Mouse (Mus musculus): ENCODE results near the gene Stxbp5. TPM values are rescaled to one million over a fixed set of nuclear protein-coding genes. Genes with fewer than 3 reads are reported as not detected.

The Stxbp5 gene
- polyA plus RNA-seq, 1 experiment from 2014 or later: 9.8 TPM

DNA sequence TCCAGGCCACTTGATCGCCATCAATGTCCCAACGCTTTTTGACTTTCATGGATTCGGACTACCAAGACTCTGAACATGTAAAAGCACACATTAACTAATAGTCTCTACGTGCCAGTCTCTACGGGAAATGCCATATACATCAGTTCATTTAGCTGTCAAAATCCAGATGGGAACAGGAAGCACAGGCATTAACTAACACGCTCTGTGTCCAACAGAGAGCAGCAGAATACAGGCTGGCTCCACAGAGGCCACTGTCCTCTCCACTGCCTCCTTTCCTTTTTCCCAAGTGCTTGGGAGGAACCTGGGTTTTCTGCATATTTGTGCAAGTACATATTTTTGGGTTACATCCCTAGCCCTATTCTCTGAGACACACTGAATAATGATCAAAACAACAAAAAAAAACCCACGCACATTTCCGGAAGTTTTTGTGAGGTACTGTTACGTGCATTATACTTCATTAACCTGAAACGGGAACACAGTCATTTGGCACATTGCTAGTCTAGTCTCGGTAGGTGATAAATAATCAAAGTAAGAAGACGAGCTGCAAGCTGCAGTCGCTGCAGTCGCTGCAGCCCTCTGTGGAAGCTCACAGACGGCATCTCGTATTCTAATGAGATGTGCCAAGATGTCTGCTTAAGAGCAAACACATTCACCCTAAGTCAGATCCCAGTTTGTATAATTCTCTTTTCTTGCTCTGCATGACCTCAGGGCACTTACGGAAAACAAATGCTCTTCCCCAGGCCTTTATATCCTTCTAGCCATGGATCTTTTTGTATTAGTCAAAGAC is 33.9 kb downstream of the Stxbp5 start:
- Histone ChIP-seq H3K4me2 (ENCODE audit: low read length) (no peak overlapping the region), H3K27me3 (ENCODE audit: control insufficient read depth, insufficient read depth, low read depth, low read length) (no peaks in the 10 kb centered on the region), H3K9ac (ENCODE audit: low read depth, low read length) (no peak overlapping the region), H3K4me3 (ENCODE audit: low read depth, low read length) (no peak overlapping the region), H3K27ac (ENCODE audit: low read length) (no peak overlapping the region), H3K9me3 (replicated peaks; ENCODE audit: control insufficient read depth, low read length, poor library complexity, severe bottlenecking) (no peaks in the 10 kb centered on the region), H3K36me3 (ENCODE audit: control insufficient read depth, insufficient read depth, low read length) (no peaks in the 10 kb centered on the region), H3K4me1 (ENCODE audit: control insufficient read depth, insufficient read depth, low read length) (no peaks in the 10 kb centered on the region)
- WGBS: 70% methylated on average over 17 of the region's 17 CpGs
- no peak for ATAC-seq

DNA sequence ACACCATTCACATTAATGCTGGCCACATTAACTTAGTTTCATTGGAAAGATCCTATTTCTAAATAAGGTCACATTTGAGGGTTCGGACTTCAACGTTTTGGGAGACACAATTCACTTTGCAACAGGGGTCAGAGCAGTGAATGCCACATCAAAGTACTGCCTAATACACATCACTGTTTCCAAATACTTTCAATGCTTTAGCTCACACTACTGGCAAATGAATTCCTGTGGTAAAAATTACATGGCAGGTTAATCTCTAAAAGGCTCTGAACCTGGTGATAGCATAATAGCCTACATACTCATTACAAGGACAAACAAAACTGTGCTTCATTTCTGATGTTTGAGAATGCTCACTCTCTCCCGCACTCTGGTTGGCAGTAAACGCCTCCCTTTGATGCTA is 40.9 kb downstream of the Stxbp5 start:
- Histone ChIP-seq H3K27me3 (ENCODE audit: control insufficient read depth, insufficient read depth, low read depth, low read length) (no peaks in the 10 kb centered on the region), H3K27ac (ENCODE audit: low read length) (no peak overlapping the region), H3K9me3 (replicated peaks; ENCODE audit: control insufficient read depth, low read length, poor library complexity, severe bottlenecking) (no peaks in the 10 kb centered on the region), H3K9ac (ENCODE audit: low read depth, low read length) (no peak overlapping the region), H3K4me3 (ENCODE audit: low read depth, low read length) (no peak overlapping the region), H3K4me1 (ENCODE audit: control insufficient read depth, insufficient read depth, low read length) (peaks cover 6% of the 10 kb centered on the region; the same call in 1 of the 2 replicates), H3K4me2 (ENCODE audit: low read length) (no peak overlapping the region), H3K36me3 (ENCODE audit: control insufficient read depth, insufficient read depth, low read length) (no peaks in the 10 kb centered on the region)
- ATAC-seq: no peak
- 65% methylated on average over 4 of the region's 4 CpGs for WGBS

DNA sequence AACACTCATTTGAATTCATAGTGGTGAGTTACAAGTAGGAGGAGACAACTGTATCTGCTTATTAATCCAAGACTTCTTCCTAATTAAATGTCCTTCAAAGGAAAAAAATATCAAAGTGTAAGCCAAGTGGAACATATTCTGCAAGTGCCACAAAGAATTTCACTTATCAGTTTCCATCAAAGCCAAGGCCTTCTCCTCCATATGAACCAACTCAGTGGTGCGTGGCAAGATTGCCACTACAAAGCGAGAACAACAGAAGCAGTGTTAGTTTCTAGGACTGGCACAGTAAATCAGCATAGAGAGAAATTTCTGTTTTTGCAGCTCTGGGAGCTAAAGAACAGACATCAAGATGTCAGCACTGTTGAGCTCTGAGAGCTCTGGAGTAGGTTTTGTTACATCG is 41.4 kb downstream of the Stxbp5 start:
- H3K9me3 ChIP-seq (replicated peaks; ENCODE audit: control insufficient read depth, low read length, poor library complexity, severe bottlenecking): no peaks in the 10 kb centered on the region
- no peaks in the 10 kb centered on the region for H3K36me3 ChIP-seq (ENCODE audit: control insufficient read depth, insufficient read depth, low read length)
- WGBS: 74% methylated on average over 3 of the region's 3 CpGs
- no peak overlapping the region for H3K27ac ChIP-seq (ENCODE audit: low read length)
- H3K4me2 ChIP-seq (ENCODE audit: low read length): no peak overlapping the region
- no peak overlapping the region for H3K4me3 ChIP-seq (ENCODE audit: low read depth, low read length)
- H3K9ac ChIP-seq (ENCODE audit: low read depth, low read length): no peak overlapping the region
- ATAC-seq: no peak
- peaks cover 6% of the 10 kb centered on the region; the same call in 1 of the 2 replicates for H3K4me1 ChIP-seq (ENCODE audit: control insufficient read depth, insufficient read depth, low read length)
- H3K27me3 ChIP-seq (ENCODE audit: control insufficient read depth, insufficient read depth, low read depth, low read length): no peaks in the 10 kb centered on the region

DNA sequence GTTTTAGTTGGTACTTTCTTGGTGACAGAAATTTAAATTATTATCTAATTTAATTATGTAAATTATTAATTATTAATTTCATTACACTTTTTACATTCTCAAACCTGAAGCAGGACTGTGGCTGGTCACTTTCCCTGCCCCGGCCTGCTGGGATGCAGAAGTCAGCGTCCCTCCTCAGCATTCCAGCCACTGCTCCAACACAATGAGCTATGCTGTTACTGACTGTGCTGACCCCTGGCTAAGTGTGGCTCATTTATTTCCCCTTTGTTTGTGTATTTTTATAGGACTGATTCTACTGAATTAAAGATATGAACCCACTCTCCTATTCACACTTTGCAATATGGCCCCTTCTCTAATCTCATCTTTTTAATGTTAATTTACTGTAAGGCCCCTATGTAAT is 43.0 kb downstream of the Stxbp5 start:
- Histone ChIP-seq H3K27me3 (ENCODE audit: control insufficient read depth, insufficient read depth, low read depth, low read length) (no peaks in the 10 kb centered on the region), H3K36me3 (ENCODE audit: control insufficient read depth, insufficient read depth, low read length) (no peaks in the 10 kb centered on the region), H3K9ac (ENCODE audit: low read depth, low read length) (no peak overlapping the region), H3K9me3 (replicated peaks; ENCODE audit: control insufficient read depth, low read length, poor library complexity, severe bottlenecking) (no peaks in the 10 kb centered on the region), H3K4me2 (ENCODE audit: low read length) (no peak overlapping the region), H3K27ac (ENCODE audit: low read length) (no peak overlapping the region), H3K4me3 (ENCODE audit: low read depth, low read length) (no peak overlapping the region), H3K4me1 (ENCODE audit: control insufficient read depth, insufficient read depth, low read length) (peaks cover 6% of the 10 kb centered on the region; the same call in 1 of the 2 replicates)
- ATAC-seq: no peak
- 62% methylated on average over 2 of the region's 2 CpGs for WGBS

DNA sequence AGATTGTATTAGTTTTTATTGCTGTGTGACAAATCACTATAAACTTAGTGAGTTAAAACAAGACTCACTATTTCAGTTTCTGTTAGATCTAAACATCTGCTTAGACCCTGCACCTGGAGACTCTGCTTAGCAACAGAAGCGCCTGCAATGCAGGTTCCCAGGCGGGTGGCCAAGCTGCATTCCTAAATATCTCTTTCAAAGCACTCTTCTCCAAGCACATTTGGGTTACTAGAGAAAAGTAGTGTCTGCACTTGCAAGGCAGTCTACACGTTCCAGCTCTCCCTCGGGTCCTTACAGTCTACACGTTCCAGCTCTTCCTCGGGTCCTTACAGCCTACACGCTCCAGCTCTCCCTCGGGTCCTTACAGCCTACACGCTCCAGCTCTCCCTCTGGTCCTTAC is 44.1 kb downstream of the Stxbp5 start:
- H3K27me3 ChIP-seq (ENCODE audit: control insufficient read depth, insufficient read depth, low read depth, low read length): no peaks in the 10 kb centered on the region
- no peak overlapping the region for H3K9ac ChIP-seq (ENCODE audit: low read depth, low read length)
- no peak overlapping the region for H3K4me3 ChIP-seq (ENCODE audit: low read depth, low read length)
- ATAC-seq: no peak
- H3K9me3 ChIP-seq (replicated peaks; ENCODE audit: control insufficient read depth, low read length, poor library complexity, severe bottlenecking): no peaks in the 10 kb centered on the region
- H3K27ac ChIP-seq (ENCODE audit: low read length): no peak overlapping the region
- no peaks in the 10 kb centered on the region for H3K36me3 ChIP-seq (ENCODE audit: control insufficient read depth, insufficient read depth, low read length)
- no peak overlapping the region for H3K4me2 ChIP-seq (ENCODE audit: low read length)
- peaks cover 6% of the 10 kb centered on the region; the same call in 1 of the 2 replicates for H3K4me1 ChIP-seq (ENCODE audit: control insufficient read depth, insufficient read depth, low read length)
- whole genome bisulfite sequencing: 75% methylated on average over 9 of the region's 9 CpGs

DNA sequence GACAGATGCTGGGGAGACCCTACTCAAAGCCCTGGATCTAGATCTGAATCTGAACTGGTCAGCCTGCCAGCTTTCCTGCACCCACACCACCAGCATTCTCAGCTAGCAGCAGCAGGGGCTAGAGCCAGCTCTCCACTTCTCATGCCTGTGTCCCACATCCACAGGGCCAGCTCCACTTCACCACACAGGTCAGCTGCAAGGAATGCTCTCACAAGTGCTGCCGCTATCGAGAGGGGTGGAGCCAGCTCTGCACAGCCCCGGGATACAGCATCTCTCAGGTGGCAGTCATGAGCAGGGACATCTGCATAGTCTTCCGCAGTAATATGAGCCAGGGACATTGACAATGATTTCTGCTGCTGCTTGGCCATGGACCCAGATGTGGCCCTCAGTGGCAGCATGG is 54.5 kb downstream of the Stxbp5 start:
- H3K4me2 ChIP-seq (ENCODE audit: low read length): no peak overlapping the region
- no peaks in the 10 kb centered on the region; the same call in 1 of the 2 replicates for H3K4me1 ChIP-seq (ENCODE audit: control insufficient read depth, insufficient read depth, low read length)
- H3K4me3 ChIP-seq (ENCODE audit: low read depth, low read length): no peak overlapping the region
- peaks cover 2% of the 10 kb centered on the region; the same call in 1 of the 2 replicates for H3K36me3 ChIP-seq (ENCODE audit: control insufficient read depth, insufficient read depth, low read length)
- ATAC-seq: no peak
- no peak overlapping the region for H3K9ac ChIP-seq (ENCODE audit: low read depth, low read length)
- H3K27ac ChIP-seq (ENCODE audit: low read length): no peak overlapping the region
- H3K27me3 ChIP-seq (ENCODE audit: control insufficient read depth, insufficient read depth, low read depth, low read length): no peaks in the 10 kb centered on the region
- no peaks in the 10 kb centered on the region for H3K9me3 ChIP-seq (replicated peaks; ENCODE audit: control insufficient read depth, low read length, poor library complexity, severe bottlenecking)
- 97% methylated on average over 4 of the region's 4 CpGs for WGBS

DNA sequence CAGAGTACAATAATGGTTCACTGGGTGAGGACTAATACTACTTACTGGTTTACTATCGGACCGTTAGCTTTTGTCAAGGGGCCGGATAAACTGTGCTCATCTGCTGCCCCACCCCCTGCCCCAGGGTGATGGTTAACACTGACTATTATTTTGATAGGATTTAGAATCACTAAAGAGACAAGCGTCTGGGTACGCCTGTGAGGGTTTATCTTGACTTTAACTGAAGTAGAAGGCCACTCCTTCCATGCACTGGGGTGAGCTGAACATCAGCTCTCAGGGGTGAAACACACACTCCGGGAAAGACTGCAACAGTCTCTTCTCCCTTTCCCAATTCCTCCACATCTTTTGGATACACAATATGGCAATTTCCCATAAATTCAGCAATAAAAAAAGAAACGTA is 61.5 kb downstream of the Stxbp5 start:
- Histone ChIP-seq H3K4me1 (ENCODE audit: control insufficient read depth, insufficient read depth, low read length) (no peaks in the 10 kb centered on the region; the same call in 1 of the 2 replicates), H3K4me3 (ENCODE audit: low read depth, low read length) (no peak overlapping the region), H3K36me3 (ENCODE audit: control insufficient read depth, insufficient read depth, low read length) (peaks cover 5% of the 10 kb centered on the region), H3K4me2 (ENCODE audit: low read length) (no peak overlapping the region), H3K27me3 (ENCODE audit: control insufficient read depth, insufficient read depth, low read depth, low read length) (no peaks in the 10 kb centered on the region), H3K9me3 (replicated peaks; ENCODE audit: control insufficient read depth, low read length, poor library complexity, severe bottlenecking) (no peaks in the 10 kb centered on the region), H3K27ac (ENCODE audit: low read length) (no peak overlapping the region), H3K9ac (ENCODE audit: low read depth, low read length) (no peak overlapping the region)
- ATAC-seq: no peak
- 56% methylated on average over 7 of the region's 7 CpGs for WGBS

DNA sequence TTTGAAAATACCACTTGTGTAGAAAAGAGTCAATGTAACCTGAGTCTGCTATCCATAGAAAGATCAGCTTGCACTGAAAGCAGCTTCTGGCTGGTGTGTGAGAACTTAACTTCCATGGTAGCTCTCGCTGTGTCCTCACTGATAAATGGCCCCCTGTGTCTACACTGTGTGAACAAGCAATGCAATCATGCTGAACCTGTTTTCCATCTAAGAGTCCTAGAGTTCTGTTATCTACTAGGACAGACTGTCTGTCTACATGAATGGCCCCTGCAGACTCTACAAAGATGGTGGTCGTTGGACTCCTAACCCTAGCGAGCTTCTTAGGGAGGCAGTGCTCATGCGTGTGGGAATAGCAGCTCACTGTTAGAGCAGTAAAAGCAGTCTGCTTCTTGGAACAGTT is 65.9 kb downstream of the Stxbp5 start:
- Histone ChIP-seq H3K27ac (ENCODE audit: low read length) (no peak overlapping the region), H3K27me3 (ENCODE audit: control insufficient read depth, insufficient read depth, low read depth, low read length) (no peaks in the 10 kb centered on the region), H3K4me3 (ENCODE audit: low read depth, low read length) (no peak overlapping the region), H3K4me2 (ENCODE audit: low read length) (no peak overlapping the region), H3K36me3 (ENCODE audit: control insufficient read depth, insufficient read depth, low read length) (peaks cover 5% of the 10 kb centered on the region), H3K4me1 (ENCODE audit: control insufficient read depth, insufficient read depth, low read length) (no peaks in the 10 kb centered on the region), H3K9me3 (replicated peaks; ENCODE audit: control insufficient read depth, low read length, poor library complexity, severe bottlenecking) (no peaks in the 10 kb centered on the region), H3K9ac (ENCODE audit: low read depth, low read length) (no peak overlapping the region)
- 90% methylated on average over 4 of the region's 4 CpGs for WGBS
- ATAC-seq: no peak

DNA sequence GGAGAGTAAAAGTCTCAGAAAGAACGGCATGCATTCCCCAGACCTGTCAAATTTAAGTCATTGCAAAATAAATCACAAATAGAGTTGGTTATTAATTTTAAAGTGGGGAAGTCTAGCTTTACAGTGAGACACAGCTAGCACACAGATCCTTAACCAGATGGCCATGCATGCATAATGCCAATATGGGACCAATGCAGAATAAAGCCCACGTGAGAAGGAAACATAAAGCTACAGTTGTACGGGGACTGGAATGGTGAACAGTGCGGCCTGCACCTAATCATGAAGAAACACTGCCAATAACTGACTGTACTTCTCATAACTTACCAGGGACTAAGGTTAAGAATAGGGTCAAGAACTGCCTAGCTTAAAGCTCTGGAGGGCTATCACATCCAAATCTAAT is 67.9 kb downstream of the Stxbp5 start:
- no peak overlapping the region for H3K9ac ChIP-seq (ENCODE audit: low read depth, low read length)
- H3K9me3 ChIP-seq (replicated peaks; ENCODE audit: control insufficient read depth, low read length, poor library complexity, severe bottlenecking): no peaks in the 10 kb centered on the region
- no peak for ATAC-seq
- no peak overlapping the region for H3K27ac ChIP-seq (ENCODE audit: low read length)
- no peak overlapping the region for H3K4me2 ChIP-seq (ENCODE audit: low read length)
- H3K4me1 ChIP-seq (ENCODE audit: control insufficient read depth, insufficient read depth, low read length): no peaks in the 10 kb centered on the region
- 80% methylated on average over 4 of the region's 4 CpGs for WGBS
- H3K4me3 ChIP-seq (ENCODE audit: low read depth, low read length): no peak overlapping the region
- peaks cover under 1% of the 10 kb centered on the region for H3K36me3 ChIP-seq (ENCODE audit: control insufficient read depth, insufficient read depth, low read length)
- no peaks in the 10 kb centered on the region for H3K27me3 ChIP-seq (ENCODE audit: control insufficient read depth, insufficient read depth, low read depth, low read length)

Data from midbrain, embryonic 16.5 days (tissue).